Mouse (Mus musculus): Measurements from ENCODE around the gene Kif19a. TPM values are rescaled to one million over a fixed set of nuclear protein-coding genes. Genes with fewer than 3 reads are reported as not detected.

The Kif19a gene
- polyA plus RNA-seq, 1 experiment from 2014 or later = 0.71 TPM

DNA sequence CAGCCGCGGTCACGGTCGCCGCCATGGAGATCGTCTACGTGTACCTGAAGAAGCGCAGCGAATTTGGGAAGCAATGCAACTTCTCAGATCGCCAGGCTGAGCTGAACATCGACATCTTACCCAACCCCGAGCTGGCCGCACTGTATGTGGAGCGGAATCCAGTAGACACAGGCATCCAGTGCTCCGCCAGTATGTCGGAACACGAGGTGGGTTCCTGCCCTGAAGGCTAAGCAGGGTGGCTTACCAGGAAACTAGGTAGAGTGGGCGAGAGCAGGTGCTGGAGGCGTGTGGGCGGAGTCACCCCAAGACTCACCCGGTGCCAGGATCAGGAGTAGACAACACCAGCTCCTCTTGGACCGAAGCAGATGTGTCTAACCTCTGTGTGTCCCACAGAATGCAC lies 32.3 kb upstream of the Kif19a start:
- Histone ChIP-seq H3K27ac (no peak overlapping the region), H3K4me1 (peaks cover 27% of the 10 kb centered on the region), H3K36me3 (replicated peaks) (no peaks in the 10 kb centered on the region), H3K9me3 (no peaks in the 10 kb centered on the region), H3K27me3 (ENCODE audit: poor library complexity, severe bottlenecking) (peaks cover 15% of the 10 kb centered on the region), H3K4me3 (no peak overlapping the region)
- DNase-seq (ENCODE audit: extremely low spot score, low spot score) = no peak
- 82% methylated on average over 22 of the region's 22 CpGs for WGBS

DNA sequence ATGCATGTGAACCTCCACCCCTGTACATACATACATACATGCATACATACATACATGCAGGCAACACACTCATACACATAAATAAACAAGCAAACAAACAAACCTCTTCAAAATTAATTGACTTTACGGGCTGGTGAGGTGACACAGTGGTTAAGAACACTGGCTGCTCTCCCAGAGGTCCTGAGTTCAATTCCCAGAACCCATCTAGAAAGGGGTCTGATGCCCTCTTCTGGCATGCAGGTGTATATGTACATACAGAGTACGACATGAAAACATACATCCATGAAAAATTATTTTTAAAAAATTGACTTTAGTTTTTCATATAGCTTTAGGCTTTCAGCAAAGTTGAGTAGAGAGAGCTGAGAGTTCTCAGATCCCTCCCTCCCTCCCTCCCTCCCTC lies 29.1 kb upstream of the Kif19a start:
- H3K4me3 ChIP-seq = no peak overlapping the region
- peaks cover 17% of the 10 kb centered on the region for H3K4me1 ChIP-seq
- no peaks in the 10 kb centered on the region for H3K36me3 ChIP-seq (replicated peaks)
- 94% methylated on average over 2 of the region's 2 CpGs for WGBS
- peaks cover 21% of the 10 kb centered on the region for H3K27me3 ChIP-seq (ENCODE audit: poor library complexity, severe bottlenecking)
- no peaks in the 10 kb centered on the region for H3K9me3 ChIP-seq
- H3K27ac ChIP-seq = no peak overlapping the region
- no peak for DNase-seq (ENCODE audit: extremely low spot score, low spot score)

DNA sequence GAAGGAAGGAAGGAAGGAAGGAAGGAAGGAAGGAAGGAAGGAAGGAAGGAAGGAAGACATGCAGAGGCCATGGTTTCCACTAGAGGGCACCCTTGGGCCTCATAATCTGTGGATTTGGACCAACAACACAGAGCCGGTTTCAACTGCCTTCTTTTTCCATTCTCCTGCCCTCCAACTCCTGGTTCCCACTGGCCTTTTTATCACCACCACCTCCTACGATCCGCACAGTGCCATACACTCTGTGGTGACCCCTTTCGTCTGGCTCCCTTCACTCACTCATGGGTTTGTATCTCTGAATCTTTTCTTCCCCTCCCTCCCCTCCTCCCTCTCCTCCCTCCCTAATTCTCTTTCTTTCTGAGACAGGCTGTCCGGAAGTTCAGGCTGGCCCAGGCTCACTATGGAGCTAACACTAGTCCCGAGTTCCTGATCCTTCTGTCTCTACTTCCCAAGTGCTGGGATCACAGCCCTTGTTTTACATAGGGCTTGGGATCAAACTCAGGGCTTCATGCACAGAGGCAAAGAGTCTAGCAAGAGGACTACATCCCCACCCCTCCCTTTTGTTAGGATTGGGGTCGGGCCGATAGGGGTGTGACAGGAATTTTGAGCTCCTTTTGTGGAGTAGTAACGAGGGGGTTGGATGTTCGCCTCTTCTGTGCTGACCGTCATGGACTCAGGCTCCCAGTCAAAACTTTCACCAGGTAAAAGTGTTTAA lies 28.1 kb upstream of the Kif19a start:
- Histone ChIP-seq H3K36me3 (replicated peaks) (no peaks in the 10 kb centered on the region), H3K27ac (peak overlapping the region; percentile 85), H3K9me3 (no peaks in the 10 kb centered on the region), H3K27me3 (ENCODE audit: poor library complexity, severe bottlenecking) (peaks cover 21% of the 10 kb centered on the region), H3K4me3 (peak overlapping the region; percentile 5; the same call in 1 of the 2 replicates), H3K4me1 (peaks cover 24% of the 10 kb centered on the region)
- WGBS = 20% methylated on average over 11 of the region's 11 CpGs
- peak; percentile 61 for DNase-seq (ENCODE audit: extremely low spot score, low spot score)

DNA sequence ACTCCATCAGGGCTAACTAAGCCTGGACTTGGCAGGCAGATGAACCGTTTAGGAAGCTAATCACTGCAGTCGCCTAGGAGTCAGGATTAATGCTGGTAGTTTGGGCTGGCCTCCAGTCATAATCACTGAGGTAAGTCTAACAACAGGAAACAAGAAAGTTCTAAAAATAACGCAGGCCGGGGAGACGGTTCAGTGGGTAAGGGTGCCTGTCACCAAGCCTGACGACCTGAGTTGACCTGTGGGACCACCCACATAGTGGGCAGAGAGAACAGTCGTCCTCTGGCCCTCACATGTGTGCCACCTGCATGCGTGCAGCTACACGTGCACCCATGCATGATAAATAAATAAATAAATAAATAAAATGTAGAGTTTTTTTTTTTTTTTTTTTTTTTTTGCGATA lies 24.6 kb upstream of the Kif19a start:
- peak overlapping the region; percentile 35; the same call in 1 of the 2 replicates for H3K27ac ChIP-seq
- 47% methylated on average over 10 of the region's 10 CpGs for WGBS
- peaks cover 37% of the 10 kb centered on the region for H3K27me3 ChIP-seq (ENCODE audit: poor library complexity, severe bottlenecking)
- no peaks in the 10 kb centered on the region for H3K36me3 ChIP-seq (replicated peaks)
- no peak overlapping the region for H3K4me3 ChIP-seq
- H3K4me1 ChIP-seq = peaks cover 32% of the 10 kb centered on the region
- DNase-seq (ENCODE audit: extremely low spot score, low spot score) = no peak
- H3K9me3 ChIP-seq = no peaks in the 10 kb centered on the region

DNA sequence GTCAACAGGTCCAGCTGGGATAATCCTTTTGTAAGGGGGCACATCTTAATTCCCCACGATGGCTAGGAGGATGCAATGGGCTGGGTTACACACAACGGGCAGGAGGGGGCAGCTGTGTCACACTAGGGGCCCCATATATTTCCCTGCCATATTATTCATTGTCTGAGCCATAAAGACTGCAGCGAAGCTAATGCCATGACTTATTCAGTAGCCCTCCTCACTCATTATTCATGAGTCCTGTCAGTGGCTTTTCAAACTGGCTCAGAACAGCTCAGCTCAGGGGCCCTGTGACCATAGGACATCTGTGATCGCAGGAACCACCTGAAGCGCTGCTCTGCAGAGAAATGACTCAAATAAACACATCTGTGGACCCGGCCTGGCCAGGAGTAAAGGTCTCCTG lies 23.7 kb upstream of the Kif19a start:
- Histone ChIP-seq H3K4me1 (peaks cover 32% of the 10 kb centered on the region), H3K4me3 (no peak overlapping the region), H3K27me3 (ENCODE audit: poor library complexity, severe bottlenecking) (peaks cover 41% of the 10 kb centered on the region), H3K36me3 (replicated peaks) (no peaks in the 10 kb centered on the region), H3K27ac (peak overlapping the region; percentile 70), H3K9me3 (no peaks in the 10 kb centered on the region)
- DNase-seq (ENCODE audit: extremely low spot score, low spot score) = no peak
- 36% methylated on average over 6 of the region's 6 CpGs for WGBS

DNA sequence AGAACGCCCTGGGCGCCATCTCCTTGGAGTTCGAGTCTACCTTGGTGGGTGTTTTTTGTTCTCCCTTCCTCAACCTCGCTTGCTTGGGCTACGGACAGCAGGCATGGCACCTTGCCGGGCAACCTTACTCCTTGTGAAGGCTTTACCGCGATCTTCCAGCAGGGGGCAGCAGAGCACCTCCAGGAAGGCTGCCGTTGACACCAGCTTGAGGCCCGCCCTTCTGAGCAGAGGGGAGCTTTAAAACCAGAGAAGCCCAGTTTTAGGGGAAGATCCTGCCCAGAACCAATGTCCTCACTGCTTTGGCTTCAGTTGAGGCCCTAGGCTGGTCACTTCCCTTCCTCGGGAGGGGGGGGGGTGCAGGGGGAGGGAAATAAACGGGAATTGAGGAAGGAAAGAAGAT lies 20.1 kb upstream of the Kif19a start:
- no peaks in the 10 kb centered on the region for H3K9me3 ChIP-seq
- H3K27ac ChIP-seq = peak overlapping the region; percentile 65
- H3K4me3 ChIP-seq = peak overlapping the region; percentile 36
- no peaks in the 10 kb centered on the region for H3K36me3 ChIP-seq (replicated peaks)
- WGBS = 5% methylated on average over 12 of the region's 12 CpGs
- peak; percentile 93 for DNase-seq (ENCODE audit: extremely low spot score, low spot score)
- peaks cover 25% of the 10 kb centered on the region for H3K27me3 ChIP-seq (ENCODE audit: poor library complexity, severe bottlenecking)
- H3K4me1 ChIP-seq = peaks cover 25% of the 10 kb centered on the region

DNA sequence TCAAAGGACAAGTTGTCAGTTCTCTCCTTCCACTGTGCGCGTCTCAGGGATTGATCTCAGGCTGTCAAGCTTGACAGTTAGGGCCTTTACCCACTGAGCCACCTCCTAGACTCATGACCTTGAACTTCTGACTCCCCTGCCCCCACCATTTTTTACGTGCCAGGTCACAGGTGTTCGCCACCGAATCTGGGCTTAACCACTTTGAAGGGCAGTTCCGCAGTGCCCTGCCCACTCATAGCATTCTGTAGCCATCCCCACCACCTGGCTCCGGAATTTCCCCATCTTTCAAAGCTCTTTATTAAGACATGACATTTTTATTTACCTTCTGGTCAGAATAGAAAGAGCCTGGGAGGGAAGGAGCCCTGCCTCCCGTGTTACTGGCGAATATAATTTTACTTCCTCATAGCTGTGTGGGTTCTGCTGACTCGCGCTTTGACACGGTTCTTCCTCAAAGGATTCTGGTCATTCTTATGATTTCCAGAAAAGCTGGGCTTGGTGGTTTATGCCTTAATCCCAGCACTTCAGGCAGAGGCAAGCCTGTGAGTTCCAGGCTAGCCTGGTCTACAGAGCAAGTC lies 17.5 kb upstream of the Kif19a start:
- Histone ChIP-seq H3K9me3 (no peaks in the 10 kb centered on the region), H3K4me3 (no peak overlapping the region), H3K27me3 (ENCODE audit: poor library complexity, severe bottlenecking) (peaks cover 21% of the 10 kb centered on the region), H3K27ac (no peak overlapping the region), H3K36me3 (replicated peaks) (no peaks in the 10 kb centered on the region), H3K4me1 (peaks cover 7% of the 10 kb centered on the region)
- no peak for DNase-seq (ENCODE audit: extremely low spot score, low spot score)
- 93% methylated on average over 12 of the region's 12 CpGs for WGBS

DNA sequence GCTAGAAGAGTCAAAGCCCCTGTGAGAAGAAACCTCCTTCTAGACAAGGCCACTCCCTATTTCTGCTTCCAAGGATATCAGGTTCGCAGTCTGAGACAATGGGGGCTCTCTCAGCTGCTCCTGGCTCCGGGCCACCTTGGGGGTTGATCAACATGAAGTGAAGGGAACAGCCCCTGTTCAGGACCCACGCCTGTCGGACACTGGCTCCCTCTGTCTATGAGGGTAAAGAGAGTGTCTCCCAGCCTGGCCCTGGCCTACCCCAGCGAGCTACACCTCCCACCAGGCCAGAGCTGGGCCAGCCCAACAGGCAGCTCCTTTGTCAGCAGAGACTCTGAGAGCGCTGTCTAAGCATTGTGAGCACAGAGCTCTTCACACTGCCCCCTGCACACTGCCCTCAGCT lies 4.7 kb downstream of the Kif19a start:
- Histone ChIP-seq H3K9me3 (no peaks in the 10 kb centered on the region), H3K27ac (peak overlapping the region; percentile 63), H3K36me3 (replicated peaks) (no peaks in the 10 kb centered on the region), H3K27me3 (ENCODE audit: poor library complexity, severe bottlenecking) (peaks cover 48% of the 10 kb centered on the region), H3K4me3 (no peak overlapping the region), H3K4me1 (peaks cover 27% of the 10 kb centered on the region)
- DNase-seq (ENCODE audit: extremely low spot score, low spot score) = no peak
- WGBS = 36% methylated on average over 6 of the region's 6 CpGs

DNA sequence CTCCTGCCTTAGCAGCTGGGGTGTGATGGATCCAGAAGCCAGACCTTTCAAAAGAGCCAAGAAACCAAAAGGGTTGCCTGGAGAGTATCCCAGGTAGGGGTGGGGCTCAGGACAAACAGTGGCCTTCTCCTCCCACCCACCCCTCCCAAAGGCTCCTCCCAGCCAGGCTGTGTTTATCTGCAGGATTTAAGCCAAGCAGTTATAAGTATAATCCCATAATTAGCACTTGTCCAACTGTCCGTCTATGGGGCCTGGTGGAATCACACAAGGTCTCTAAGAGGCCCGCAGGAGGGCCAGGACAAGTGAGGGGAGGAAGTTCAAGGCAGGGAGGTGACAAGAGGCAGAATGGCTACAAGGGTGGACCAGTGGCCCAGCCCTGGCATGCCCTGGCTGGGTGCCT lies 6.7 kb downstream of the Kif19a start:
- 70% methylated on average over 2 of the region's 2 CpGs for WGBS
- Histone ChIP-seq H3K4me3 (no peak overlapping the region), H3K4me1 (peaks cover 26% of the 10 kb centered on the region), H3K27me3 (ENCODE audit: poor library complexity, severe bottlenecking) (peaks cover 32% of the 10 kb centered on the region), H3K36me3 (replicated peaks) (no peaks in the 10 kb centered on the region), H3K9me3 (no peaks in the 10 kb centered on the region), H3K27ac (no peak overlapping the region)
- DNase-seq (ENCODE audit: extremely low spot score, low spot score) = no peak

DNA sequence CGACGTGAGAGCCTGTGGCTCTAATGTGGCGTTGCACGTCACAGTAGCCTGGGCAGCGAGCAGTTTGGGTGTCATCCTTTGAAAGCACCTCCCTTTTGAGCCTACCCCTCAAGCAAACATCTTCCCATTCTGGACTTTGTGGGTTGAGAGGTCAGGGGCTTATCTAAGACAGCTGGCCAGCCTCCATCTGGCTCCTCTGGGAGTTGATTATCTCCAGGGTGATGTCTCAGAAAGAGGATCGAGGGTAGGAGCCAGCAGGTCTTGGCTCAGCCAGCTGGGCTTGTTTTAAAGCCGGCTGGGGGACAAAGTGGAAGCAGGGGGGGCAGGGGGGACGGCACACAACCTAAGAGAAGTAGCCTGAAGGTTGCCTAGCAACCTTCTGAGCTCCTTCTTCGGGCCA lies 14.9 kb downstream of the Kif19a start:
- Histone ChIP-seq H3K27ac (peak overlapping the region; percentile 54), H3K36me3 (replicated peaks) (no peaks in the 10 kb centered on the region), H3K4me3 (no peak overlapping the region), H3K4me1 (peaks cover 32% of the 10 kb centered on the region), H3K9me3 (no peaks in the 10 kb centered on the region), H3K27me3 (ENCODE audit: poor library complexity, severe bottlenecking) (peaks cover 59% of the 10 kb centered on the region)
- 48% methylated on average over 9 of the region's 9 CpGs for WGBS
- no peak for DNase-seq (ENCODE audit: extremely low spot score, low spot score)

DNA sequence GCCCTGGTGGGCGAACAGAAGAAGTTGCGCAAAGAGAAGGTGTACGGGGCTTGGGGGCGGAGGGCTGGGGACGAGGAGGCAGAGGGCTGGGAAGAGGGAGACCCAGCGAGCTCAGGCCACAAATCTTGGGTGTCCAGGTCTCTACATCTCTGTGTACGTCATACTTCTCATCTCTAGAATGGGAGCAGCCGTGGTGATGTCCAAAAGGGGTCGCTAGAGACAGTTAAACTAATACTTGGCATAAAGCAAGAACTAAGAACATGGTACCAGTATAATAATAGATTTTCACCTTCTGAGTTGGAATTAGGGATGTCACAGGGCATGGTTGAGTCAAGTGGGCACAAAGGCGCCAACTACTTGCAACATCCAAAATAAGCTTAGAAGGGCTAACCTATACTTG lies 20.7 kb downstream of the Kif19a start:
- Histone ChIP-seq H3K4me1 (peaks cover 38% of the 10 kb centered on the region), H3K27ac (peak overlapping the region; percentile 67), H3K27me3 (ENCODE audit: poor library complexity, severe bottlenecking) (peaks cover 91% of the 10 kb centered on the region), H3K9me3 (no peaks in the 10 kb centered on the region), H3K36me3 (replicated peaks) (no peaks in the 10 kb centered on the region), H3K4me3 (peak overlapping the region; percentile 49)
- 52% methylated on average over 10 of the region's 10 CpGs for WGBS
- DNase-seq (ENCODE audit: extremely low spot score, low spot score) = no peak

DNA sequence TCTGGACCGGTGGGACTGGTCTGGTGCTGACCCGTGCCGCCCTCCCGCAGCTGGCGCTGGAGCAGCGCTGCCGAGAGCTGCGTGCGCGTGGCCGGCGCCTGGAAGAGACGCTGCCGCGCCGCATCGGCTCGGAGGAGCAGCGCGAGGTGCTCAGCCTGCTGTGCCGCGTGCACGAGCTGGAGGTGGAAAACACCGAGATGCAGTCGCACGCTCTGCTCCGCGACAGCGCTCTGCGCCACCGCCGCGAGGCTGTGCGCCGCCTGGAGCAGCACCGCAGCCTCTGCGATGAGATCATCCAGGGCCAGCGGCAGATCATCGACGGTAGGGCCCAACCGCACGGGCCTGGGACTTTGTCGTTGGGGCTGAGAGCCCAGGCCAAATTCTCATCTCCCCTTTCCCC lies 21.1 kb downstream of the Kif19a start:
- Histone ChIP-seq H3K36me3 (replicated peaks) (no peaks in the 10 kb centered on the region), H3K4me3 (peak overlapping the region; percentile 49), H3K27me3 (ENCODE audit: poor library complexity, severe bottlenecking) (peaks cover 91% of the 10 kb centered on the region), H3K27ac (peak overlapping the region; percentile 67), H3K4me1 (peaks cover 38% of the 10 kb centered on the region), H3K9me3 (no peaks in the 10 kb centered on the region)
- 1% methylated on average over 43 of the region's 43 CpGs for WGBS
- no peak for DNase-seq (ENCODE audit: extremely low spot score, low spot score)

DNA sequence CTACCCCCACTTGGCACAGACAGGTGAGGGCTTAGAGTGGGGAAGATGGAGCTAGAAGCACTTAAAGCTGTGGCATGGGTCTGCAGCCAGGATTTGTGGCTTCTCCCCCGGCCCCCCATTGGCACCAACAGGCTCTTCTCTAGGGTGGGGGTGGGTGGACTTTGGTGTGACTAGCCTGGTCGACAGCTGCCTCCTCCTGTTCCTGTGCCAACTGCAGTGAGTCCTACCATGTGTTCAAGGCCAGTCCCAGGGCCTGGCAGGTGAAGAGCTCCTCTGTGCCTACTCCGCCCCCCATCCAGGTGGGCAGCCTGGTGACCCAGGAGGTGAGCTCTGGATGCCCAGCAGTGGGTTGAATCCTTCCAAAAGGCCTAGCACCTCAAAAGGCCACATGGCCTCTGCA lies 22.4 kb downstream of the Kif19a start:
- Histone ChIP-seq H3K9me3 (no peaks in the 10 kb centered on the region), H3K27ac (no peak overlapping the region), H3K4me1 (peaks cover 51% of the 10 kb centered on the region), H3K27me3 (ENCODE audit: poor library complexity, severe bottlenecking) (peaks cover 98% of the 10 kb centered on the region), H3K36me3 (replicated peaks) (no peaks in the 10 kb centered on the region), H3K4me3 (no peak overlapping the region)
- 77% methylated on average over 3 of the region's 3 CpGs for WGBS
- DNase-seq (ENCODE audit: extremely low spot score, low spot score) = no peak
